Mouse (Mus musculus) megakaryocyte-erythroid progenitor cell, adult 5-6 weeks (primary cell): Measurements from ENCODE around the gene Tnfsf11. TPM values are rescaled to one million over a fixed set of nuclear protein-coding genes. Genes with fewer than 3 reads are reported as not detected.

Experiments
- ATAC-seq: replicated peaks from 2 replicates; pipeline ENCODE4 v1.8.0; 2016; ENCODE audit warnings: mild to moderate bottlenecking, inconsistent platforms; ENCODE audit not compliant: severe bottlenecking, poor library complexity, low FRiP score, low TSS enrichment
- total RNA-seq, 2 experiments: library from RNA; stranded (forward) in 1 of 2; stranded (reverse) in 1 of 2; fragments of 200-1000, 215-1000 nt in 1 of 2; fragments of >200 nt in 1 of 2; fragmentation: Nextera tagmentation in 1 of 2; gene quantifications; 2 replicates each; pipeline ENCODE4 v1.2.3; 2014 to 2017

The Tnfsf11 gene
- total RNA-seq, 2 experiments from 2014 or later: not detected

- no peak for ATAC-seq
Measured at GRCm38 (mm10) chr14:78289912-78290523, 17.8 kb downstream of the Tnfsf11 start.

GRCm38 (mm10) chr14:78288903-78289302, 18.9 kb downstream of the Tnfsf11 start:
- no peak for ATAC-seq

GRCm38 (mm10) chr14:78287906-78288800, 19.7 kb downstream of the Tnfsf11 start:
- ATAC-seq: peak; percentile 63; the same call in 1 of the 2 replicates

- ATAC-seq: no peak
Measured at GRCm38 (mm10) chr14:78286011-78286548, 21.8 kb downstream of the Tnfsf11 start.

- ATAC-seq: no peak
Measured at GRCm38 (mm10) chr14:78282490-78282889, 25.4 kb downstream of the Tnfsf11 start.

GRCm38 (mm10) chr14:78276395-78276930, 31.4 kb downstream of the Tnfsf11 start:
- no peak for ATAC-seq

GRCm38 (mm10) chr14:78274851-78275250, 33.0 kb downstream of the Tnfsf11 start:
- no peak for ATAC-seq

GRCm38 (mm10) chr14:78274146-78274545, 33.7 kb downstream of the Tnfsf11 start:
- ATAC-seq: no peak

GRCm38 (mm10) chr14:78273571-78273970, 34.3 kb downstream of the Tnfsf11 start:
- 0 out of 2 replicates have a peak, but pooled peaks have one; percentile 30 for ATAC-seq

- ATAC-seq: no peak
Measured at GRCm38 (mm10) chr14:78264876-78265275, 43.0 kb downstream of the Tnfsf11 start.

- no peak for ATAC-seq
Measured at GRCm38 (mm10) chr14:78262596-78262995, 45.2 kb downstream of the Tnfsf11 start.

GRCm38 (mm10) chr14:78261246-78261645, 46.6 kb downstream of the Tnfsf11 start:
- ATAC-seq: no peak

GRCm38 (mm10) chr14:78254017-78254416, 53.8 kb downstream of the Tnfsf11 start:
- no peak for ATAC-seq

- ATAC-seq: no peak
Measured at GRCm38 (mm10) chr14:78246601-78247000, 61.2 kb downstream of the Tnfsf11 start.

- ATAC-seq: no peak
Measured at GRCm38 (mm10) chr14:78244811-78245210, 63.0 kb downstream of the Tnfsf11 start.

GRCm38 (mm10) chr14:78239346-78239745, 68.5 kb downstream of the Tnfsf11 start:
- ATAC-seq: no peak

GRCm38 (mm10) chr14:78237238-78237637, 70.6 kb downstream of the Tnfsf11 start:
- ATAC-seq: no peak

- no peak for ATAC-seq
Measured at GRCm38 (mm10) chr14:78236144-78236543, 71.7 kb downstream of the Tnfsf11 start.

- no peak for ATAC-seq
Measured at GRCm38 (mm10) chr14:78235296-78235695, 72.5 kb downstream of the Tnfsf11 start.

GRCm38 (mm10) chr14:78229012-78229411, 78.8 kb downstream of the Tnfsf11 start:
- no peak for ATAC-seq
